Mouse (Mus musculus) 3T3-L1 (cell line): ENCODE data around the gene Tenm3.
A peak's percentile ranks its signal among the peaks of the same experiment; 100 is the strongest.

ENCODE experiments used
- DNase-seq: peaks from one replicate; pipeline ENCODE4 v3.0.0-alpha.2; 2015; ENCODE audit warnings: low read depth, low spot score

The Tenm3 gene

GRCm38 (mm10) chr8:48809104-48809503, 34.6 kb downstream of the Tenm3 start:
- no peak for DNase-seq

DNA sequence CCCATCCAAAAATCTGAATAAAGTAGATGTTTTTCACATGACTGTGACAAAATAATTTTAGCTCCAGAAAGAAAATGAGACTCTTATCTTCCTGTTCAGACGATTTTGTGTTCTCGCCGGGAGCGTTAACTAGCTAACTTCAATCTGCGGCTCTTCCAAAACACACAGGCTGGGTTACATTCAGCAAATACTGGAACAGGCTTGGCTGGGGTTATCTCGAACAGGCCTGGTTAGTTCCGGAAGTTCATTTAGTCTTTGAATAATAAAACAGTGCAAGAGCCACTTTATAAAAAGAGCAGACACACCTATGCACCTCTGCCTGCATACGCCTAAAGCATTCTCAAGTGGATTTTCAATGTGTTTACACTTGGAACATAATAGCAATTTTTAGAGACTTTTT, 40.7 kb downstream of the Tenm3 start:
- DNase-seq, result no peak

DNA sequence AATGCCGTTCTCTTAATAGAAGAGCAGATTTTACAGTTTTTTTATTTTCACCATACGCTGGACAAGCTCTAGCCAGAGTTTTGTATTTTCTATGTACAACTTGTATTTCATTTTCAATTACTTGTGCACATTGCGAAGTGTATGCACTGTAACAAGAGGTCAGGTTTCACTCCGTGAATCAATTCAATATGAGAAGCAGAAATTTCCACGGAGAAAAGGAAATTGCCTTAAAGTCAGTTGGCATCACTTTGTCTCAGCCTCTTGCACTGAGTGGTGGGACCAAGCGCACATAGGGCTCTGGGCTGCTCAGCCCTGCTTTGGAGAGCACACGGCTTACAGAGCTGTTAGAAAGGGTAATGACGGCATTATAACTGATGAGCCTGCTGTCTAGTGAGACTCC, 41.5 kb downstream of the Tenm3 start:
- no peak for DNase-seq

GRCm38 (mm10) chr8:48797955-48798359, 45.8 kb downstream of the Tenm3 start:
- DNase-seq, result peak; percentile 44

- no peak for DNase-seq
Measured at GRCm38 (mm10) chr8:48794285-48794684, 49.5 kb downstream of the Tenm3 start.

DNA sequence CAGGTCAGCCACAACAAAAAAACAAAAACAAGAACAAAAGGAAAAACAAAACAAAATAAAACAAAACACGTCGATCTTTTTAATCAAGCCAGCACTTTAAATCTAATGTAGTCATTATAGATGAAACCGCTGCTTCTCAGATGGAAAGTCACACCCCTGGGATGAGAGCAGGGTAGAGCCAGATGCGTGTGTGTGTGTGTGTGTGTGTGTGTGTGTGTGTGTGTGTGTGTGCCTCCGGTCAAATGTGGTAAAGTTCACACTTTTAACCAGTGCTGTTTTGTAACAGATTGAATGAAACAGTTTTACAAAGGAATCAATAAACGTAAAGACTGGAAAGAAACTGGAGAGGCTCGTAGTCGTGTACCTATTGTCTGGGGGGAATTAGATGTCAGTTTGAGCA, 50.0 kb downstream of the Tenm3 start:
- no peak for DNase-seq

GRCm38 (mm10) chr8:48792587-48793326, 51.0 kb downstream of the Tenm3 start:
- peak; percentile 66 for DNase-seq

DNA sequence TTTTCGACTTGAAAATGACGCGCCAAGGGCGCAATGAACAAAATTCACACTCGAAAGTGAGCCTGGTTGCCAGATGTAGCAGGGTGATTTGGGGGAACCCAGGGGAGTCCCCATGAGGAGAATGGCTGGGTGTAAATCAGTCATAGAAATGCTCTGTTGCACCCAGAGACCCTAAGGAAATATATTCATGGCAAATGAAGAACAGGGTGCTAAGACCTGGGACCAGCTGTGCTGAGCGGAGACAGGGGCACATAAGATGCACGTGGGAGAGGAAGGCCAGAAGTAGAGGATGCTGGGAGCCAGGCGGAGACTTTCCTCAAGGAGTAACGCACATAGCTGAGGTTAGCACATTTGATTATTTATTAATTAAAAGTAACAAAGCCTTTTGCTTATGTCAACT, 60.4 kb downstream of the Tenm3 start:
- no peak for DNase-seq

DNA sequence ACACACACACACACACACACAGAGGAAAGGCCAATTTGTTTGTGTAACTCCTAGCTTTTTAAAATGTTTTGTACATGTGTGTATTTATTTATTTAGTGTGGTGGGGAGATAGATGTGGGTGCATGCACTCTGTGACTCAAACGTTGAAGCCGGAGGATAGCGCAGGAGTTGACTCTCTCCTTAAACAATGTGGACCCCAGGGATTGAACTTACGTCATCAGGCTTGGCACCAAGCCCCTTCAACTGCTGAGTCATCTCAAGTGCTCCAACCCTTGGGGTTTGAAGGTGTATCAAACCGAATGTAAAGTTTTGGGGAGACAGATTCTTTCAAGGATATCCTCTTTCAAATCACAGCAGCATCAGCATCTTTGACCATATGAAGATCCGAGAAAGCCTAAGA, 63.1 kb downstream of the Tenm3 start:
- peak; percentile 73 for DNase-seq

DNA sequence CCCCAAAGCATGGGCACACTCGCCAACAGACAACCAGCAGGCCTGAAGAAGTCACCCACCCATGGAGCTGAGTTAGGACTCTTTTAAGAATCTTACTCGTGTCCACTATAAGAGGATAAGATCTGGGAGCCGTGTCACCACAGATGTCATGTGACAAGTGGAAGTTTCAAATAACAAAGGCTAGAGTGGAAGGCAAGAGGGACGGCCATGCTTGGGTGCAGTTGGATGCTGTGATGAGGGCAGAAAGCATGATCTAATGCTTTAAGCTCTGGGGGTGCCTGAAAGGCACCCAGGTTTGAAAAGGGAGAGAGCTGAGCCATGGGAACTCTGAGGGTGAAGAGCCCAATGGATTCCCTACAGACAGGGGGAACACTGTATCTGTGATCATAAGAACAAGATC, 64.6 kb downstream of the Tenm3 start:
- DNase-seq, result no peak

DNA sequence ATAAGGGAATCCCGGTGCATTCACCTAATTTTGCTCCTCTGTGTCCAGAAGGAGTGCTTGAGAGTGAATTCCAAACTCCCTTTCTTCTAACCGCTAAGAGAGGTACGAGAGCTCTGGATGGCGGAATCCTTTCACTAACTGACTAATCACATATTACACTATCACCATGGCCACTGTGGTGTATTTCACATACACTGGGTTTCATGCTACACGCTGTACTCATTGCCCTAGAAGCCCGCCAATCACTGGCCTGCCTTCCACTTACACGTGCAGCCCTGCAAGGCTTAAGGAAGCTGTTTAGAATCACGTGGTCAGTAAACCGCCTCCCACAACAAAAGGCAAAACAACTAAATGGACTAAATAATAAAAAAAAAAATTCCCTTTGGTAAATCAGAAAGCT, 67.7 kb downstream of the Tenm3 start:
- DNase-seq, result no peak

- DNase-seq, result no peak
Measured at GRCm38 (mm10) chr8:48775531-48776037, 68.2 kb downstream of the Tenm3 start.

DNA sequence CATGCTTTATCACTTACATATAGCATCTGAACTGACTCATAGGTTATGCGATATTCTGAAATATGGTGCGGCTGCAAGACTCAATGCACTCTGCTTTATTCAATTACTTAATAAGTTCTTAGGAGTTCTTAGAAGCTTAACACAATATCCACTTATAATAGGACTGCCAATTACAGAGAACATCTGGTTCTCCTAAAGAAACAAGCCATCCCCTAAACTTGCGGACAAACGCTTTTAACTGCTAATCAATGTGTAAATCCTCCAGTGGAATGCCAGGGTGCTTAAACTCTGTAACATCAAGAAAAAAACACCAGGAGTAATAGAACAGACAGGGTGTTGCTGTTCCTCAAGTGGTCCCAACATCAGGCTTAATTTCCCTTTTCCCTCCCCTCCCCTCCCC, 68.9 kb downstream of the Tenm3 start:
- DNase-seq, result no peak

DNA sequence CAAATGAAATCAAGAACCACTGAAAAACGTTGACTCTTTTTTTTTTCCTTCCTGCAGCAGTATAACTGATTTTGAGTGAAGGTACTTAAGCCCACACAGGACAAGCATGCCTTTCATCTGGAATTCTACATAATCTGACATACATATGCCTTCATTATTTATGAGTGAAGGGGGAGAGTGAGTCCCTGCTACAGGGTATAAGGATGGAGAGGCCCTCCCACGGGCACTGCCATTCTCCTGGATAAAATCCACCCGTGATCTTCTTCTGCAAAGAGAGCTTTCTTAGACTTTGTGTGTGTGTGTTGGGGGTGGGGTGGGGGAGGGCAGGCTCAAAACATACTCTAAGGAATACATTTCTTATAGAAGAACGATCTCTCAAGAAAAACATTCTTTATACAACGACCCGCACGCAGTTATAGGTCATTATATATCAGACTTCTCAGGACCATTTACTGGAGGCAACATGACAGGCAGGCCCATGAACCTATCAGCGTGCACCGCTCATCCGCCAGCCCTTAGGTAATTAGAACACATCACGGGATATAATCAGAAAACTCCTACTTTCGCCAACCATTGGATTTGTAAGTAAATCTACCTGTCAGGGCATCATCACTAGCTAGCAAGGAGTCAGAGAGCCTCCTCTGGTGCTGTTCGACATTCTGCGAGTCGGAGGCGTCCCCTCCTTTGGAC, 77.1 kb downstream of the Tenm3 start:
- DNase-seq, result no peak

DNA sequence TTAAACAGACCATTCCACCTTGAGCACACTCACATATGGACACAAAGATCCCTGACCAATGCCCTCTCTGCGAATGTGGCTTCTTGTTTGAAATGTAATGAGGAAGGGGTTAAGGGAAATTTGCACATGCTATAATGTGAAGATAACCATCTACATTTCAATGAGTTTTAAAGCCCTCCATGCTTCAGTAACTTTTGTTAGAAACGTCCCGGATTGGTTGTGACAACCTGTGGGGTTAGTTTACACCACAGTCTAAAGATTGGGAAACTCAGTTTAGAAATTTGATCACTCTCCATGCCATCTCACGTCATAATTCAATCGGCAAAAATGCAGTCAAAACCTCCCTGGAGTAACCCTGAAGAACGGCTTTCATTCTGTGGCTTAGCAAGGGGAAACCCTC, 78.5 kb downstream of the Tenm3 start:
- no peak for DNase-seq

GRCm38 (mm10) chr8:48764011-48764410, 79.7 kb downstream of the Tenm3 start:
- DNase-seq, result no peak

GRCm38 (mm10) chr8:48756874-48757273, 86.9 kb downstream of the Tenm3 start:
- DNase-seq, result no peak

GRCm38 (mm10) chr8:48755492-48755891, 88.3 kb downstream of the Tenm3 start:
- DNase-seq, result no peak

DNA sequence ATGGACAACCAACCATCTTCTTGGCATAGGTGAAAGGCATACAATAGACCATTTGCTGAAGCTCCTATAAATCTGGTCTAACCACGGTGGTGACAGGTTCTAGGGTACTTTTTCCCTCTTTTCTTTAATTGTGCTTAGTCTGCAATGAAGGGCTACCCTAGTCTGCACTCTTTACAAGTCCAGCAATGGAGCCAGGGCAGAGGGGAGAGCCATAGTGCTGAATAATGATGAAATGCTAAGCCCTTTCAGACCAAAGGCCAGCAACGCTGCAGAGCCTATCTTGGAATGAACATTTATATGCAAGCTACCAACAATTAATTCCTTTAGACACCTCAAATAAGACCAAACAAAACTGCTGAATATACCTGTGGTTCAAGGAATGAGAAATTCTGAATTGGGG, 88.8 kb downstream of the Tenm3 start:
- DNase-seq, result no peak

DNA sequence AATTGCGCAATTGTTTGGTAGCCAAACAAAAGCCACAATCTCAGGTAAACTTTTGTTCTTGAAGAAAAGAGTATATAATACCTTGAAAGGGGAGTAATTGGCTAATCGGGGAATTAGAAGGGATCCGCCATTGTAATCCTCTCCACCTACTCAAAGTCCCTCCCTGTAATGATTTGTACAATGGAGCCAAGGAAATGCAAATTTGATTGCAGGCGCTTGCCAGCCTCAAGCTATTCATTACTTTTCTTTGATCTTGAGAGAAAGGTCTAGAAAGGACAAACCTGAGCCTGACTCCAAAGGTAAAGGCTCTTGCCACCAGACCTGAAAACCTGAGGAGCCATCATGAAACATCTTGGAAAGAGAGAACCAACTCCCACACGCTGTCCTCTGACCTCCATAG, 91.8 kb downstream of the Tenm3 start:
- DNase-seq, result no peak

GRCm38 (mm10) chr8:48748503-48749059, 95.2 kb downstream of the Tenm3 start:
- DNase-seq, result no peak

DNA sequence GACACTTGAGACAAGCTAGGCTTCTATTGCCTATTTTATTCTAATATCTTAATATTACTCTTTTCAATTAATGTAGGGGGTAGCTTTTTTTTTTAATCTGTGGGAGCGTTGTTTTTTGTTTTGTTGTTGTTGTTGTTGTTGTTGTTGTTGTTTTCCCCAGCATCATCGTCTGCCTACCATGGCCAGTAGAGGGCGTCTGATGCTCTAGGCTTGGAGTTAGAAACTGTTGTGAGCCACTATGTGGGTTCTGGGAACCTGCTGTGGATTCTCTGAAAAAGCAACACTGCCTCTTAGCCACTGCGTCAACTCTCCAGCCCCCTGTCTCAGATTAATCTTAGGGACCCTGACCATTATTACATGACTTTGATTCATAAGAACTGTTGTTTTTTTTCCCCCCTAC, 99.8 kb downstream of the Tenm3 start:
- no peak for DNase-seq

GRCm38 (mm10) chr8:48742741-48743140, 101.0 kb downstream of the Tenm3 start:
- DNase-seq, result no peak
